Mouse (Mus musculus) liver, embryonic 14.5 days (tissue): ENCODE data around the gene Fhit.

Experiments
- CTCF ChIP-seq: IDR thresholded peaks from 2 replicates; pipeline ENCODE4 v1.5.1; 2016; ENCODE audit warnings: antibody characterized with exemption, low read depth, control low read depth
- EP300 ChIP-seq: IDR thresholded peaks from 2 replicates; pipeline ENCODE4 v1.6.1; 2016; ENCODE audit warnings: antibody characterized with exemption, low read depth

GRCm38 (mm10) chr14:10480681-10481080 lies 681.2 kb downstream of the Fhit start:
- TF ChIP-seq CTCF (no peak), EP300 (no peak)
